Mouse (Mus musculus) heart, postnatal 4 days (tissue): ENCODE results near the gene Ilkap. TPM values are rescaled to one million over a fixed set of nuclear protein-coding genes. Genes with fewer than 3 reads are reported as not detected.

Experiments
- DNase-seq: peaks from one replicate; pipeline ENCODE4 v3.0.0; 2021
- total RNA-seq, 2 experiments: library from RNA; stranded (reverse); gene quantifications; 2 replicates each; pipeline ENCODE4 v1.2.3; 2021

The Ilkap gene
- total RNA-seq, 2 experiments from 2014 or later, result 58.2 to 59.1 TPM

- DNase-seq, result peak; percentile 90
Measured at GRCm38 (mm10) chr1:91413898-91414594, 15.4 kb upstream of the Ilkap start, which contains the start of gene Hes6. Hes6 (minus strand) TSS chr1:91414038.

- DNase-seq, result peak; percentile 30
Measured at GRCm38 (mm10) chr1:91413536-91413897, 14.9 kb upstream of the Ilkap start.

GRCm38 (mm10) chr1:91413030-91413506, 14.5 kb upstream of the Ilkap start:
- DNase-seq, result peak; percentile 95

GRCm38 (mm10) chr1:91412286-91413029, 13.8 kb upstream of the Ilkap start:
- DNase-seq, result peak; percentile 46

GRCm38 (mm10) chr1:91411631-91412285, 13.1 kb upstream of the Ilkap start:
- DNase-seq, result no peak

- DNase-seq, result no peak
Measured at GRCm38 (mm10) chr1:91407819-91408218, 9.2 kb upstream of the Ilkap start.

GRCm38 (mm10) chr1:91405406-91406169, 7.0 kb upstream of the Ilkap start:
- peak; percentile 30 for DNase-seq

- no peak for DNase-seq
Measured at GRCm38 (mm10) chr1:91404976-91405375, 6.4 kb upstream of the Ilkap start.

- DNase-seq, result peak; percentile 25
Measured at GRCm38 (mm10) chr1:91397927-91398259, 722 bp downstream of the Ilkap start.

- DNase-seq, result no peak
Measured at GRCm38 (mm10) chr1:91390369-91390768, 8.2 kb downstream of the Ilkap start.

- DNase-seq, result no peak
Measured at GRCm38 (mm10) chr1:91381091-91381471, 17.5 kb downstream of the Ilkap start.

GRCm38 (mm10) chr1:91380453-91381090, 18.0 kb downstream of the Ilkap start:
- peak; percentile 88 for DNase-seq

GRCm38 (mm10) chr1:91373414-91373835, 25.2 kb downstream of the Ilkap start:
- no peak for DNase-seq

- no peak for DNase-seq
Measured at GRCm38 (mm10) chr1:91370055-91370454, 28.6 kb downstream of the Ilkap start.

GRCm38 (mm10) chr1:91369408-91369807, 29.2 kb downstream of the Ilkap start:
- no peak for DNase-seq

GRCm38 (mm10) chr1:91367295-91367694, 31.3 kb downstream of the Ilkap start:
- DNase-seq, result no peak

- DNase-seq, result peak; percentile 82
Measured at GRCm38 (mm10) chr1:91366215-91367108, 32.2 kb downstream of the Ilkap start, which contains the start of gene Erfe. Erfe (plus strand) TSS chr1:91366430.

GRCm38 (mm10) chr1:91365816-91366214, 32.8 kb downstream of the Ilkap start:
- DNase-seq, result no peak

- no peak for DNase-seq
Measured at GRCm38 (mm10) chr1:91364822-91365644, 33.6 kb downstream of the Ilkap start.

- no peak for DNase-seq
Measured at GRCm38 (mm10) chr1:91362113-91362512, 36.5 kb downstream of the Ilkap start.
